Mouse (Mus musculus) left cerebral cortex, adult 11 months (tissue): ENCODE data around the gene Wdfy3.
A peak's percentile ranks its signal among the peaks of the same experiment; 100 is the strongest.
"Not testable (repeated sequence)": the region's sequence is repeated elsewhere in the genome, so short reads cannot be mapped to it uniquely, and the experiment has no call there.

Experiments used
- DNase-seq: peaks from one replicate; pipeline ENCODE4 v3.0.0; 2022; ENCODE audit warnings: low spot score

The Wdfy3 gene

GRCm38 (mm10) chr5:101887989-101888388 lies 181.7 kb downstream of the Wdfy3 start:
- DNase-seq, result no peak

GRCm38 (mm10) chr5:101885039-101885438 lies 184.7 kb downstream of the Wdfy3 start:
- DNase-seq, result no peak

GRCm38 (mm10) chr5:101882191-101882590 lies 187.5 kb downstream of the Wdfy3 start:
- DNase-seq, result no peak

GRCm38 (mm10) chr5:101879914-101880313 lies 189.8 kb downstream of the Wdfy3 start:
- DNase-seq, result no peak

GRCm38 (mm10) chr5:101878403-101878802 lies 191.3 kb downstream of the Wdfy3 start:
- DNase-seq, result peak; percentile 23

- DNase-seq, result no peak
Observed at GRCm38 (mm10) chr5:101876185-101876584, 193.5 kb downstream of the Wdfy3 start.

- no peak for DNase-seq
Observed at GRCm38 (mm10) chr5:101866722-101867121, 203.0 kb downstream of the Wdfy3 start.

- DNase-seq, result no peak
Observed at GRCm38 (mm10) chr5:101863946-101864345, 205.8 kb downstream of the Wdfy3 start.

- no peak for DNase-seq
Observed at GRCm38 (mm10) chr5:101862651-101863050, 207.1 kb downstream of the Wdfy3 start.

GRCm38 (mm10) chr5:101861786-101862571 lies 207.7 kb downstream of the Wdfy3 start:
- no peak for DNase-seq

- DNase-seq, result no peak
Observed at GRCm38 (mm10) chr5:101858891-101859436, 210.8 kb downstream of the Wdfy3 start.

GRCm38 (mm10) chr5:101855475-101855874 lies 214.2 kb downstream of the Wdfy3 start:
- no peak for DNase-seq

- DNase-seq, result no peak
Observed at GRCm38 (mm10) chr5:101854667-101855066, 215.1 kb downstream of the Wdfy3 start.

GRCm38 (mm10) chr5:101854100-101854499 lies 215.6 kb downstream of the Wdfy3 start:
- no peak for DNase-seq

- DNase-seq, result no peak
Observed at GRCm38 (mm10) chr5:101852116-101852680, 217.5 kb downstream of the Wdfy3 start.

- DNase-seq, result no peak
Observed at GRCm38 (mm10) chr5:101851133-101851532, 218.6 kb downstream of the Wdfy3 start.

GRCm38 (mm10) chr5:101847762-101848161 lies 222.0 kb downstream of the Wdfy3 start:
- no peak for DNase-seq

GRCm38 (mm10) chr5:101847323-101847722 lies 222.4 kb downstream of the Wdfy3 start:
- DNase-seq, result no peak

GRCm38 (mm10) chr5:101845930-101846329 lies 223.8 kb downstream of the Wdfy3 start:
- DNase-seq, result no peak

GRCm38 (mm10) chr5:101845011-101845410 lies 224.7 kb downstream of the Wdfy3 start:
- DNase-seq, result no peak

- no peak for DNase-seq
Observed at GRCm38 (mm10) chr5:101840476-101840875, 229.2 kb downstream of the Wdfy3 start.

- not testable (repeated sequence) for DNase-seq
Observed at GRCm38 (mm10) chr5:101837605-101838004, 232.1 kb downstream of the Wdfy3 start.

GRCm38 (mm10) chr5:101836221-101836620 lies 233.5 kb downstream of the Wdfy3 start:
- no peak for DNase-seq
